Mouse (Mus musculus): ENCODE data around the gene A630076J17Rik.

DNA sequence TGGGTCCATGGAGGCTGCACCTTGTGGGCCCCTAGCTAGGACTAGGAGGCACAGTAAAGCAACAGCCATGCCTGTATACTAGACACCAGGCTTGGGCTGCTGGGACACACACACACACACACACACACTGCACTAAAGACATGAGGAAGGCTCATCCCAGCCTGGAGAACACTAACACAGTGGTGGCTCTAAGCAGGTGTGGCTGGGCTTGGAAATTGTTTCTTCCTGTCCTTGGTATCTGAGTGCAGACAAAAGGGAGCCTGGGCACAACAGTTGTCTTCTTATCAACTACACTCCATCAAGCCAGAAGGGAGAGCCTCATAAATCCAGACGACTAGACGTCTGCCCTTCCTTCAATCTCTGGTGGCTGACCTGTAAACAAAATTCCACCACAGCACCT lies 19.9 kb downstream of the A630076J17Rik start:
- TF ChIP-seq EP300 (IDR thresholded peaks at IDR 0.05; ENCODE audit: low read depth): no peak
- TF ChIP-seq CTCF (IDR thresholded peaks at IDR 0.05; ENCODE audit: low read depth): no peak
